Mouse (Mus musculus) adrenal gland, postnatal 10 days (tissue): Measurements from ENCODE around the gene Tro. TPM values are rescaled to one million over a fixed set of nuclear protein-coding genes. Genes with fewer than 3 reads are reported as not detected.

Experiments
- DNase-seq: peaks from one replicate; pipeline ENCODE4 v3.0.0; 2021; ENCODE audit warnings: mixed read lengths
- long read RNA-seq, 2 experiments: library from polyadenylated mRNA; stranded (forward); transcript quantifications; one replicate each; pipeline ENCODE4 v2.0.0; 2021
- total RNA-seq, 2 experiments: library from RNA; stranded (reverse); gene quantifications; 2 replicates each; pipeline ENCODE4 v1.2.3; 2021

The Tro gene
- 10 to 100 TPM in 1 of 2 experiments, 1 to 10 TPM in 1; 8.9 to 14.5 TPM for total RNA-seq
- long read RNA-seq, experiment 1, full-length matches to known transcripts = 1 of 5 reads
- long read RNA-seq, experiment 1, partial matches to known transcripts = 4 of 5 reads
- long read RNA-seq, experiment 1, other reads (novel, unspliced or antisense) = 0 of 5 reads
- long read RNA-seq, experiment 2, partial matches to known transcripts = 3 of 8 reads
- long read RNA-seq, experiment 2, other reads (novel, unspliced or antisense) = 5 of 8 reads

DNA sequence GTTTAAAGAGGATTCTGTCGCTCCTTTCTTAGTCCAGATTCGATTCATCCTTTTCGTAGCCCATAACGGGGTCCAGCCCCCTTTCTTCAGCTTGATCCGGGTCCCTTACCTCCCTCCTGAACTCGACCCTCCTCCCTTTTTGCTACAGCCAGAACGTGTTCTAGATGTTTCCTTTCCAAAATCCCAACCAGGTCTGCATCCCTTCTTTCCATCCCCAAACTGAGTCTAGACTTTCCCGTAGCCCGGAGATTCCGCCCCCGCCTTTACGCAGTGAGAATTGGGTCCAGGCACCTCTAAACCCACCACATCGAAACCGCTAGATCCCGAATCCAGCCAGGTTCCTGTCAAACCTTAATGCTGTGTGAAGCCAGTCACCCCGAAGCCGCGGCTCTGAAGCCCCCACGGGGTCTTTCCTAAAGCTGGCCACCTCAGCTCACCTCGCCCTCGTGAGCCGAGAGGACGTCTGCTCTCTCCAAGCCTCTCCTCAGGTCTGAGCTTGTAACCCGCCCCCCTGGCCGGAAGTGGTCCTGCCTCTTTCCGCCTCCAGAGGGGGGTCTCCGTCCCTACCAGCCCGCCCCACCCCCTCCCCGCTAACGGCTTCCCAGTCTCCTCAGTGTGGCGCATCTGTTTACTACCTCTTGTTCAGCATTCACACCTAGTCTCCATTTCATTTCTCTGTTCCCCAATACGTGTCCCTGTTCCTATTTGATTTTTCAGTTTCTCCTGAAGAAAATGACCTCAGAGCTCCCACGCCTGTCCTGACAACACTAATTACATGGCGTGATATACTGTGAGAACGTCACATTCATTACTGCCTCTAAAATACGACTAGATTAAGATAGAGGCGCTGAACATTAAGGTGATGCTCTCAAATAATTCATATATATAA lies at the start of gene Tro:
Gene Tro (minus strand): TSS at position 676 of the 889 bp plus-strand sequence.
- DNase-seq = peak; percentile 18

DNA sequence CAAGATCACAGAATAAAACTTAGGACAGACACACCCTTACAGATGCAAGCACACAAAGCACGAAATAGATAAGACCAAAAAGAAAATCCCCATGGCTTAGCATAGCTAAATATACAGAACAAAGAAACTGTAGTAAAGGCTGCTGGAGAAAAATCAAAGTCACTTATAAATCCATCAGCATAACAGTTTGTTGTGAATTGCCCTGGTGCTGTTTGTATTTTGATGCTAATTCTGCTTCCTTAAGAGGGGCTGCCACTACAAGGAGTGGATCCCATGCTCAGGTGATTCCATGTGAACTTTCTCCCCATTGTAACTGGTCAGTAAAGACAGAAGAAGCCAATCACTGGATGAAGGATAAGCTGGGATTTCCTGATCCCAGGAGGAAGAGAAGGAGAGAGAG lies 20.1 kb upstream of the Tro start:
- DNase-seq = no peak

DNA sequence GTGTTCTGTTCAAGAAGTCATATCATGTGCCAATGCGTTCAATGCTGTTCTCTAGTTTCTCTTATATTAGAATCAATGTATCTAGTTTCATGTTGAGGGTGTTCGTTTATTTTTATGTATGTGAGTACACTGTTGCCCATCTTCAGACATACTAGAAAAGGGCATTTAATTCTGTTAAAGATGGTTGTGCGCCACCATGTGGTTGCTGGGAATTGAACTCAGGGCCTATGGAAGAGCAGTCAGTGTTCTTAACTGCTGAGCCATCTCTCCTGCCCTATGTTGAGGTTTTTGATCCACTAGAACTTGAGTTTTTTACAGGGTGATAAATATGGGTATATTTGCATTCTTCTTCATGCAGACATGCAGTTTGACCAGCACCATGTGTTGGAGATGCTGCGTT lies 5.4 kb upstream of the Tro start:
- DNase-seq = peak; percentile 59

- no peak for DNase-seq
These were observed 375 bp upstream of the Tro start for GRCm38 (mm10) chrX:150657797-150658118.

DNA sequence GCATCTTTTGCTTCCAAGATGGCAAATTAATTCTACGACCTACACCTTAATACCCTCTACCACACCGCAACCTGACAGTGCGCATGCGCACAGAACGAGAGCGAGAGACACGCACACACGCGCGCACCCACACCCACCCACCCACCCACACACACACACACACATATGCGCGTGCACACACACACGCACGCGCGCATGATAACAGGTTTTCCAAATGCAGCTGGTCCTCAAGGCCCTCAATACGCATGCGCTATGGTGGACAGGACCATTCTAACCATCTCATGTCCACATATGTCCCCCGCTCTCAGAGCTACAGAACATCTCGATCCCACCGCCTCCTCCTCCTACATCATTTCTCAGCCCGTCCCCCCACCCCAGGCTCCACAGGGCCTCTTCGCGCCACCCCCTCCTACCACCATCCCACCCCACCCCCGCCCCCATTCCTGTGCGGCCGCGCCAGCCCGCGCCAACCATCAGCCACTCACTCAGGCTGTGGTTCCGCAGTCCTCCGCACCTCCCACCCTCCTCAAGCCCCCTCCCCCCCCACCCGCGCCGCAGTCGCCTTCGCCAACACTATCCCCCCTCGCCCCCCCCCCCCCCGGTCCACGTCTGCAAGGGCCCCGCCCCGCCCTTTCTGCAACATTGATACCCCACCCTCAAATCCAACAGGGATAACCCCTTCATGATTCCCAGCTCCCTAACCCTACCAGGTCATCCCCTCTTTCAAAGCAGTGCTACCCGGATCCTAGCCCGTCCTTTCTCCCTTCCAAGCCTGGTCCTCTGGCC lies 1.1 kb downstream of the Tro start:
- DNase-seq = peak; percentile 7

GRCm38 (mm10) chrX:150636421-150636820 lies 21.0 kb downstream of the Tro start:
- no peak for DNase-seq

DNA sequence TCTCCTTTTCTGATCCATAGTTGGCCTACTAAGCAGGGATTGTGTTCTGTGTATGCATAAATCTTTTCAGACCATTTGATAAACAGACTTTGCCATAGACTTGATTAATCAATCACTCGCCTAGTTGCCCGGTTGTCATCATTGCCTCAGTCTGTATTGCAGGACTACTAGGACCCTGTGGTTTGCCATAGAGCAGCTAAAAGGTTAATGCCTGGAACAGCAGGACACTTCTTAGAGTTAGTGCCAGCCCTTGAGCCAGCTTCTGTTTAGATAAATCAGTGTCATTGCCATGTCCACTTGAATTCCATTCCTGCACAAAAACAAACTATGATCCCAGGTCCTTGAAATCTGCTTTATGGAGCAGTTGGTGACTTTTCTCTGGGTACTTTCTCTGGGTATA lies 58.5 kb downstream of the Tro start:
- DNase-seq = no peak

Other genes starting within 250 kb of the Tro start
- 10 to 100 TPM; 18.8 to 23.7 TPM for gene Tmem29, start 198.4 kb downstream of the Tro start, total RNA-seq
- gene Alas2, start 110.2 kb downstream of the Tro start, total RNA-seq = 10 to 100 TPM; 65.6 to 83.7 TPM
- 10 to 100 TPM; 25.7 to 26.4 TPM for gene Pfkfb1, start 69.4 kb downstream of the Tro start, total RNA-seq
- 10 to 100 TPM; 16.0 to 23.0 TPM for gene Apex2, start 67.7 kb downstream of the Tro start, total RNA-seq
- gene Maged2, start 156.8 kb upstream of the Tro start, total RNA-seq = 100 to 1,000 TPM; 127 to 141 TPM